Mouse (Mus musculus): ENCODE data around the gene Aldh3b1.

The Aldh3b1 gene

GRCm38 (mm10) chr19:3912337-3913204 is 17.0 kb downstream of the Aldh3b1 start, which contains the start of gene Ndufs8:
Ndufs8 (minus strand) TSS chr19:3912774.
- peak; percentile 100 for DNase-seq (ENCODE audit: low read depth)

GRCm38 (mm10) chr19:3910206-3910605 is 19.4 kb downstream of the Aldh3b1 start:
- DNase-seq (ENCODE audit: low read depth): no peak

- DNase-seq (ENCODE audit: low read depth): no peak
These were observed 21.5 kb downstream of the Aldh3b1 start for GRCm38 (mm10) chr19:3907876-3908660.

- peak; percentile 83 for DNase-seq (ENCODE audit: low read depth)
These were observed 22.5 kb downstream of the Aldh3b1 start, which contains the start of gene Tcirg1 for GRCm38 (mm10) chr19:3906795-3907786. Tcirg1 (minus strand) TSS chr19:3907133.

- DNase-seq (ENCODE audit: low read depth): peak; percentile 45
These were observed 23.3 kb downstream of the Aldh3b1 start for GRCm38 (mm10) chr19:3906326-3906725.

GRCm38 (mm10) chr19:3905261-3905969 is 24.2 kb downstream of the Aldh3b1 start:
- DNase-seq (ENCODE audit: low read depth): peak; percentile 92

- DNase-seq (ENCODE audit: low read depth): no peak
These were observed 25.3 kb downstream of the Aldh3b1 start for GRCm38 (mm10) chr19:3904363-3904675.

- no peak for DNase-seq (ENCODE audit: low read depth)
These were observed 25.8 kb downstream of the Aldh3b1 start for GRCm38 (mm10) chr19:3903648-3904362.

GRCm38 (mm10) chr19:3902966-3903365 is 26.6 kb downstream of the Aldh3b1 start:
- DNase-seq (ENCODE audit: low read depth): no peak

- no peak for DNase-seq (ENCODE audit: low read depth)
These were observed 30.0 kb downstream of the Aldh3b1 start for GRCm38 (mm10) chr19:3899618-3900017.

GRCm38 (mm10) chr19:3898952-3899351 is 30.7 kb downstream of the Aldh3b1 start:
- DNase-seq (ENCODE audit: low read depth): no peak

GRCm38 (mm10) chr19:3897557-3897956 is 32.1 kb downstream of the Aldh3b1 start:
- no peak for DNase-seq (ENCODE audit: low read depth)

GRCm38 (mm10) chr19:3896208-3896607 is 33.4 kb downstream of the Aldh3b1 start:
- DNase-seq (ENCODE audit: low read depth): no peak

- no peak for DNase-seq (ENCODE audit: low read depth)
These were observed 34.4 kb downstream of the Aldh3b1 start for GRCm38 (mm10) chr19:3895171-3895631.

- no peak for DNase-seq (ENCODE audit: low read depth)
These were observed 35.3 kb downstream of the Aldh3b1 start for GRCm38 (mm10) chr19:3894294-3894693.

- no peak for DNase-seq (ENCODE audit: low read depth)
These were observed 36.0 kb downstream of the Aldh3b1 start for GRCm38 (mm10) chr19:3893545-3894116.

GRCm38 (mm10) chr19:3890181-3890580 is 39.4 kb downstream of the Aldh3b1 start:
- DNase-seq (ENCODE audit: low read depth): peak; percentile 56

- no peak for DNase-seq (ENCODE audit: low read depth)
These were observed 40.5 kb downstream of the Aldh3b1 start for GRCm38 (mm10) chr19:3889096-3889495.

GRCm38 (mm10) chr19:3884325-3884990 is 45.1 kb downstream of the Aldh3b1 start:
- DNase-seq (ENCODE audit: low read depth): no peak

Data from 416B (cell line).